Mouse (Mus musculus) frontal cortex, postnatal 25 days (tissue): ENCODE measurements around the gene Tex2.
A peak's percentile ranks its signal among the peaks of the same experiment; 100 is the strongest.
"Not testable (repeated sequence)": the region's sequence is repeated elsewhere in the genome, so short reads cannot be mapped to it uniquely, and the experiment has no call there.

Source experiments
- DNase-seq, 2 experiments: peaks; one replicate each; pipeline ENCODE4 v3.0.0; 2022; ENCODE audit warnings: low spot score in 2 of 2

Tex2 gene

DNA sequence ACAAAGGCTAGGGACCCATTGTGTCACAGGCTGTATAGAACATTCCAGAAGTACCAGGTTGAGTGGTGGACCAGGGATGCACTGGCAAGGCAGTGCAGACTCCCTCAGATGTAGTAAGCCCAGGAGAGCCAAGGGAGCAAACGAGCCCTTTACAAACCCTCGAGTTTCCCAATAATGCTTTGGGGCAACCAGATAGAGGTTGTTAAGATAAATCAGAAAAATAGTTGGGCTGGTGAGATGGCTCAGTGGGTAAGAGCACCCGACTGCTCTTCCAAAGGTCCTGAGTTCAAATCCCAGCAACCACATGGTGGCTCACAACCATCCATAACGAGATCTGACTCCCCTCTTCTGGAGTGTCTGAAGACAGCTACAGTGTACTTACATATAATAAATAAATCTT is 5.5 kb upstream of the Tex2 start:
- not testable (repeated sequence) for DNase-seq

DNA sequence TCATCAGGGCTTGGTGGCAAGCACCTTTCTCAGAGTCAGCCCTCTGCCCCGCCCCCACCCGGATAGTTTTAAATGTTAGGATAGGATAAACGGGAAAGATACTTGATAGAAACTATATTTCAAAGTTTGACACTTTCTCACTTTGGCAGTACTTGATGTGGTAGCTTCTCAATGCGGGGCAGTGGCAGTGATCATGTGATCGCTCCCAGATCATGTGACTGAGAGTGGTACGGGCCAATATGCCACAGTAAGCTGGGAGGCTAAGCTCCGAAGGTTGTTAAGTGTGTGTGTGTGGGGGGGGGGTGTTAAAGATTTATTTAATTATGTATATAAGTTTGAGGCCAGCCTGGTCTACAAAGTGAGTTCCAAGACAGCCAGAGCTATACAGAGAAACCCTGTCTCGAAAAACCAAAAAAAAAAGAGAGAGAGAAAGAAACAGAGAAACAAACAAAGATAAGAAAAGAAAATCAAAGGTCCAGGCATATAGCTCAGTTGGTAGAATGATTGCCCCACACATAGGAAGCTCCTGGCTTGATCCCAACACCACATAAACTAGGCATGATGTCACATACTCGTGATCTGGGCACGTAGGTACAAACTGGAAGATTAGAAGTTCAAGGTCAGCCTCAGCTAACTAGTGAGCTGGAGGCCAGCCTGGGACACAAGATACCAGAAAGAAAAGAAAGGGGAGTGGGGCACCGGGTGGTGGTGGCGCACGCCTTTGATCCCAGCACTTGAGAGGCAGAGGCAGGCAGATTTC is 4.8 kb upstream of the Tex2 start:
- no peak for DNase-seq

DNA sequence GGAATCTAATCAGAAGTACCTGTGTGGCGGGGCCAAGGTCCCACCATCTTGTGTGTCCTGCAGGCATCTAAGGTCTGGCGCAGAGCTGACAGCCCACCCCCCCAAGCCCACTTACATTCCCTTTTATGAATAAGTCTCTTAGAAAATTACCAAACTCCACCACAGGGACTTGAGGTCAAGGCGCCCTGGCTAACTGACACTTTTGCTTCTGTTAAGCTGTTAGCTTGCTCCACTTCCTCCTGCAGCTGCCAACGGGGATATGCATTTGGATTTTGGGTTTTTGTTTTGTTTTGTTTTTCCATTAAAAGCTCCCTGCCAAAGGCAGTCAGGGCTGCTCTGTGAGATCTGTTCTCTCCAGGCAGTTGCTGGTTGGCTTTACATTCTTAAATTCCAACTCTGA is 2.3 kb upstream of the Tex2 start:
- no peak for DNase-seq

DNA sequence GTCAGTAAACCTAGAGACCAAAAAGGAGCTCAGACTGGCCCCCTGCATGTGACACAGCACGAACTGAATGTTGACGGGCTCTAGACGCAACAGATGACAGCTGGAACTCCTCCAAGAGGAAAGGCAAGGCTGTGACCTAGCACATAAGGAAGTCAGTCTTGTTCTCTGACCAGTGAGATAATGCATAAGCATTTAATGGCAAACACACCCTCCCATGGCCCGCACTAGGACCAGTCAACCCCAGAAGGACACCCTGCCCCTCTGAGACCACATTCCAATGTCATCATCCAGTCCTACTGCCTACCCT is 1.1 kb upstream of the Tex2 start:
- DNase-seq, result no peak

DNA sequence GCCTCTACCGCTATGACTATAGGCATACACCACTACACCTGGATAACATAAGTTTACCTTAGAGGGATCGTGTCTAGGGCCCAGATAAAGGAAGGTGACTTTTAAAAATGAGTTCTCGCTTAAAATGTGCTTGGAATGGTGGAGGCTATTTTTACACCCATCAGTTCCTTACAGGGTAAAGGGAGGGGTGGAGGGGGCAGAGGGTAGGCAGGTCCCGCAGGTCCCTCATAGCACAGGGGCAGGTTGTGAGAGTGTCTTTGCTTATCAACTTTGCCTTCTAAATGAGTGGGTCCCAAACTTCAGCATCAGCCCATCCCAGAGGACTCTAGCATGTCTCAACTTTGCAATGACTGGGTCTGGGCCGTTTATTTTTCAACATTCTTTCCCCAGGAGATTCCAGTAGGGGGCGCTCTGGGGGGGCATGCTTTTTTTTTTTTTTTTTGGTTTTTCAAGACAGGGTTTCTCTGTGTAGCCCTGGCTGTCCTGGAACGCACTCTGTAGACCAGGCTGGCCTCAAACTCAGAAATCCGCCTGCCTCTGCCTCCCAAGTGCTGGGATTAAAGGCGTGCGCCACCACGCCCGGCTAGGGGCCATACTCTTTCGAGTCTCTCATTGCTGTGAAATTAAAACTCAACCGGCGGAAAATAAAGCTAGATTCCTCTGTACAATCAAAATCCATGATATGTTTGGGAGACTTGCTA is 565 bp upstream of the Tex2 start:
- no peak for DNase-seq

GRCm38 (mm10) chr11:106612209-106612960 is 838 bp downstream of the Tex2 start:
- DNase-seq, result peak; percentile 24 to 34

DNA sequence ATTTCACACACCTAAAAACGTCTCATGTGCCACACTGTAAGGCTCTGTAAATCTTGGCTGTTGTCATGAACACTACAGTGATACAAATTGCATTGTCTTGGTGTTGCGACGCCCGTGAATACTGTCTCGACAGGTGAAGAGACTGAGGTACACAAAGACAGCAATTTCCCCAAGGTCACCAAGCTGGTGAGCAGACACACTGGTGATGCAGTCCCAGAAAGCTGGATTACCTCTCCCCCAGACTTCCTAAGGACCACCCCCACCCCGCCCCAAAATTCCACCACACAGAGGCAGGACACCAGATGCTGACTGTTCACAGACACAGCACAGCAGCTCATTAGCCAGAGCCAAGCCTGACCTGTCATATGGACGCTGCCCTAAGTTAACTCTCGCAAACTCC is 3.5 kb downstream of the Tex2 start:
- DNase-seq, result no peak

- no peak for DNase-seq
Measured at GRCm38 (mm10) chr11:106607316-106607715, 5.9 kb downstream of the Tex2 start.

DNA sequence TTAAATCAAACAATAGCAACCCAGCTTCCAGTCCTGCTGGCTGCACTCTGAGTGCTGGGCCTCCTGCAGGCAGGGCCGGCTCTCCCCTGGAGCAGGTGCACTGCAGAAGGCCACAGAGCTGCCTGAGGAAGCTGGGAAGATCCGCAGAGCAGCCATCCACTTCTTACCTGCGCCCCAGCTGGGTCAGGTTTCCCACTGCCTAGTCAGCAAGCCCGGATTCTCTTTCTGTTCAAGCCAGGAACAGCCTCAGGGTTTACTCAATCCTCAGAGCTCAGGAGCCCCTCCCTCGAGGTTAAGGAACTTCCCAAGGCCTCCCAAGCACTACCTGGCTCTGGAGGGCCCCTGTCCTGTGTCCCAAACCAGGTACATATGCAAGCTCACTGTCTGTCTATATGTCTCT is 7.2 kb downstream of the Tex2 start:
- no peak for DNase-seq

- no peak for DNase-seq
Measured at GRCm38 (mm10) chr11:106603230-106603629, 10.0 kb downstream of the Tex2 start.

GRCm38 (mm10) chr11:106600124-106600523 is 13.1 kb downstream of the Tex2 start:
- DNase-seq, result no peak

- no peak for DNase-seq
Measured at GRCm38 (mm10) chr11:106599345-106599744, 13.9 kb downstream of the Tex2 start.

GRCm38 (mm10) chr11:106598339-106598738 is 14.9 kb downstream of the Tex2 start:
- no peak for DNase-seq

GRCm38 (mm10) chr11:106597737-106598330 is 15.4 kb downstream of the Tex2 start:
- DNase-seq, result no peak

- DNase-seq, result no peak
Measured at GRCm38 (mm10) chr11:106591183-106591582, 22.0 kb downstream of the Tex2 start.

- no peak for DNase-seq
Measured at GRCm38 (mm10) chr11:106590143-106590542, 23.1 kb downstream of the Tex2 start.

DNA sequence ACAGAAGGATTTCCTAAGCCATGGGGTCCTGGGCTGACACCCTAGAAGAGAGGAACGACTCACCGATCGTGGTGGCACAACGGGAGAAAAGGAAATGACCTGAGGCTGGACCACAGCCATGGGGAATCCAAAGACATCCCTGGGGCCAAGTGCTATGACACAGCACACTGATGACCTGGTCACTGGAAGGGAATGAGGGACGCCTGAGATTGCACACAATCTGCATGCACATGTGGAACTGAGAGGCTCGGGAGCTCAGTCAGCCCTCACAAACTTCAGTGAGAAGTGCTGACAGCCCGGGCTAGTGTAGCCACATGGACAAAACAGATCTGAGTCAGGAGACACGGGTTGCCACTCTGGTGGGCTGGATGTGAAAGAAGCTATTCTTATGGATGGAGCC is 24.4 kb downstream of the Tex2 start:
- no peak for DNase-seq

- DNase-seq, result no peak
Measured at GRCm38 (mm10) chr11:106587786-106588519, 25.3 kb downstream of the Tex2 start.

- no peak for DNase-seq
Measured at GRCm38 (mm10) chr11:106583801-106584200, 29.4 kb downstream of the Tex2 start.

GRCm38 (mm10) chr11:106581357-106581756 is 31.9 kb downstream of the Tex2 start:
- DNase-seq, result no peak

DNA sequence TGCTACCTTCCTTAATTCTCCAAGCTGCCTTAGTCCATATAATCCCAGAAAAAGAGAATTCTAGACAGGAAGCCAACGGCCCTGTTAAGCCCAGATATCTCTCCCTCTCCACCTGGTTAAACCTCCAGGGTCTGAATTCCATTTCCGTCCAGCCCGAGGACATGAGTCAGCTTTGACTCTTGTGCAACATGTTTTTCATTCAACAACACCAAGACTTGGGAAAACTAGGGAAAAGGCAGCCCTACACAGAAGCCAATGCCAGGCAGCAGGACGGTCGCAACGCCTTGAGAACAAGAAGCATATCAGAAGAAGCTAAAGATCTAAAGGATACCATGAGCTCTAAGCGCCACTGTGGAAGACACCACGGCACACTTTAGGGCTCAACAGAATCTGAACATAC is 32.8 kb downstream of the Tex2 start:
- no peak for DNase-seq

DNA sequence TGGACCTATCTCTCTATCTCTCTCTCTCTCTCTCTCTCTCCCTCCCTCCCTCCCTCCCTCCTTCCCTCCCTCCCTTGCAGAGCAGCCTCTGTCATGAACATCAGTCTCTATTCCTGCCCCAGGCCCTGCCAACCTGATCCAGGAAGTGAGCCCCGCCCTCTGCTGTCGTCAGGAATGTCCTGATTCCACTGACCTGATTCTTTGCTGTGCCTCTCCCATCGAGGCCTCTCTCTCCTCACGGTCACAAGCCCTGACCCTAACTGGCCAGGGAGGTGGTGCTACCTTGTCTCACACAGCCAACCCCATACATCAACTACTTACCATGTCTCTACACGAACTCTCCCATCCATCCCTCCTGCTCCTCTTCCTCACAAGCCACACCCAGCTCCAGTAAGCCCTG is 33.3 kb downstream of the Tex2 start:
- no peak for DNase-seq
